Mouse (Mus musculus) liver, adult 2 months (tissue): Measurements from ENCODE around the gene Slc35b4.

ENCODE experiments used
- CTCF ChIP-seq: fragments of 200-500 bp; IDR thresholded peaks from 2 replicates; pipeline ENCODE4 v1.5.1; 2011; ENCODE audit warnings: low read depth, low read length, control low read depth
- POLR2A ChIP-seq: fragments of 200-500 bp; IDR thresholded peaks from 2 replicates; pipeline ENCODE4 v1.6.1; 2011; ENCODE audit warnings: low read length, control low read depth; ENCODE audit not compliant: insufficient read depth; ENCODE audit errors: extremely low read depth

DNA sequence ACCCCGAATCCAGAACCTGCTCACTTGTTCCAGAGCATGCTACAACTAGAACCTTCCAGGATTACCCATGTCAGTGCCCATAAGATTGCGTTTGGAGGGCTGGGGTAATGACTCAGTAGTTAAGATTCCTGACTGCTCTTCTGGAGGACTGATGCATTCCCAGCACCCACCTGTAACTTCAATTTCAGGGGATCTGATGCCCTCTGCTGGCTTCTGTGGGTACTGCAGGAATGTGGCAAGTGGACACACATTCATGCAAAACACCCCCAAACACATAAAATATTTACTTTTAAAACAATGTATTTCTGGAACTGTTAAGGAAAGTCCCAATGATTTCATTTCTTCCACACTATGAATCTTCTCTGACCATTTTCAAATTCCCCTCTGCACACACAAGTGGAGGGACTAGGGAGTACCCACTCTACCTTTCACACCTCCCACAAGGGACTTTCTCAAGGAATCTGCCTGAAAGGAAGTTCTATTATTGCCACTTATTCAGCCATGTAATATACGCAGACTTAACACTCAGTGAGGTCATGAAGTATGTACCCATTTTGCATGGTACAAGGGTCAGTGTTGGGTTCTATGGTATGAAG is 48.2 kb upstream of the Slc35b4 start:
- no peak for TF ChIP-seq CTCF
- TF ChIP-seq POLR2A = no peak
